Mouse (Mus musculus): ENCODE measurements around the gene Slc30a5. TPM values are rescaled to one million over a fixed set of nuclear protein-coding genes. Genes with fewer than 3 reads are reported as not detected.

The Slc30a5 gene
- polyA plus RNA-seq, 1 experiment from 2014 or later, result 37.0 TPM

- 82% methylated on average over 3 of the region's 3 CpGs for WGBS
These were observed 55.7 kb downstream of the Slc30a5 start for GRCm38 (mm10) chr13:100777491-100777890.

GRCm38 (mm10) chr13:100776710-100777109 lies 56.5 kb downstream of the Slc30a5 start:
- peak overlapping the region; percentile 97; the same call in 1 of the 2 replicates for H3K4me3 ChIP-seq
- H3K27me3 ChIP-seq (ENCODE audit: poor library complexity, severe bottlenecking), result no peaks in the 10 kb centered on the region
- peaks cover 74% of the 10 kb centered on the region for H3K36me3 ChIP-seq (replicated peaks)
- no peaks in the 10 kb centered on the region for H3K9me3 ChIP-seq
- WGBS, result 69% methylated on average over 6 of the region's 6 CpGs
- no peak overlapping the region for H3K27ac ChIP-seq
- peaks cover 23% of the 10 kb centered on the region for H3K4me1 ChIP-seq
- DNase-seq (ENCODE audit: extremely low spot score, low spot score), result no peak

More at GRCm38 (mm10) chr13:100777491-100777890, 55.7 kb downstream of the Slc30a5 start:
- no peak for DNase-seq (ENCODE audit: extremely low spot score, low spot score)
- H3K27me3 ChIP-seq (ENCODE audit: poor library complexity, severe bottlenecking), result no peaks in the 10 kb centered on the region
- H3K36me3 ChIP-seq (replicated peaks), result peaks cover 74% of the 10 kb centered on the region
- H3K4me3 ChIP-seq, result no peak overlapping the region
- H3K4me1 ChIP-seq, result peaks cover 26% of the 10 kb centered on the region
- no peaks in the 10 kb centered on the region for H3K9me3 ChIP-seq
- no peak overlapping the region for H3K27ac ChIP-seq

DNA sequence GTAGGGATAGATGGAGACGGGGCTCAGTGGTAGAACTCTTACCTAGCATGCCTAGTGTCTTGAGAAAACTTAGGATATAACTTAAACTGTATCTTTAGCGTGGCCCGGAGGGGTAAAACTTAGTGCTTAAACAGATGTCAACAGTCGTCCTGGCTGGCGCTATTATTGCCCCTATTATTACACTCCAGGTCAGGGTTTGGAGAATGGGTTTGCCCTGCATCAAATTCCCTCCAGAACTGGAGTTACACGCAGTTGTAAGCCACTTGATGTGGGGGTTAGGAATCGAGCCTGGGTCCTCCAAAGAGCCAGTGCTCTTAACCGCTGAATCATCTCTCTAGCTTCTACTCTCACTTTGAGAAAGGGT lies 57.2 kb downstream of the Slc30a5 start:
- Histone ChIP-seq H3K27me3 (ENCODE audit: poor library complexity, severe bottlenecking) (no peaks in the 10 kb centered on the region), H3K27ac (peak overlapping the region; percentile 92), H3K4me1 (peaks cover 23% of the 10 kb centered on the region), H3K9me3 (no peaks in the 10 kb centered on the region), H3K4me3 (peak overlapping the region; percentile 97), H3K36me3 (replicated peaks) (peaks cover 74% of the 10 kb centered on the region)
- WGBS, result 20% methylated on average over 8 of the region's 8 CpGs
- no peak for DNase-seq (ENCODE audit: extremely low spot score, low spot score)

GRCm38 (mm10) chr13:100775252-100776055 lies 57.8 kb downstream of the Slc30a5 start, which contains the start of gene Cenph:
Gene Cenph, minus strand, starts transcription at chr13:100775899.
- no peaks in the 10 kb centered on the region for H3K27me3 ChIP-seq (ENCODE audit: poor library complexity, severe bottlenecking)
- peaks cover 74% of the 10 kb centered on the region for H3K36me3 ChIP-seq (replicated peaks)
- DNase-seq (ENCODE audit: extremely low spot score, low spot score), result peak; percentile 89
- H3K4me3 ChIP-seq, result peak within 1 kb of the TSS; percentile 97
- H3K27ac ChIP-seq, result peak within 1 kb of the TSS; percentile 92
- peaks cover 23% of the 10 kb centered on the region for H3K4me1 ChIP-seq
- no peaks in the 10 kb centered on the region for H3K9me3 ChIP-seq
- under 1% methylated on average over 46 of the region's 46 CpGs for WGBS

DNA sequence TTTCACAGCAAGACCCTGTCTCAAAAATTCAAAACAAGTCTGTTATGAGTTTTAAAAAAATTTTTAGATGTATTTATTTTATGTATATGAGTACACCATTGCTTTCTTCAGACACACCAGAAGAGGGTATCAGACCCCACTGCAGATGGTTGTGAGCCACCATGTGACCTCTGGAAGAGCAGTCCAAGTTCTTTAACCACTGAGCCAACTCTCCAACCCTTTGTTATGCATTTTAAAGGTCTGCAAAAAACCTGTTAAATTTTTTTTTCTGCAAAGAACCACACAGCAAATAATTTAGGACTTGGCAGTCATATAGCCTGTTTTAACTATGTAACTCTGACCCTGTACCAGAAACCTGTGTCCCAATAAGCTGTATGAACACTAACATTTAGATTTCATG lies 58.5 kb downstream of the Slc30a5 start:
- no peak for DNase-seq (ENCODE audit: extremely low spot score, low spot score)
- Histone ChIP-seq H3K9me3 (no peaks in the 10 kb centered on the region), H3K27ac (peak overlapping the region; percentile 92), H3K4me1 (peaks cover 23% of the 10 kb centered on the region), H3K36me3 (replicated peaks) (peaks cover 74% of the 10 kb centered on the region), H3K27me3 (ENCODE audit: poor library complexity, severe bottlenecking) (no peaks in the 10 kb centered on the region), H3K4me3 (peak overlapping the region; percentile 97)

- H3K4me1 ChIP-seq, result peaks cover 2% of the 10 kb centered on the region; the same call in 1 of the 2 replicates
- no peaks in the 10 kb centered on the region for H3K27me3 ChIP-seq (ENCODE audit: poor library complexity, severe bottlenecking)
- no peak overlapping the region for H3K4me3 ChIP-seq
- no peak for DNase-seq (ENCODE audit: extremely low spot score, low spot score)
- WGBS, result 92% methylated on average over 2 of the region's 2 CpGs
- no peaks in the 10 kb centered on the region for H3K9me3 ChIP-seq
- no peak overlapping the region for H3K27ac ChIP-seq
- H3K36me3 ChIP-seq (replicated peaks), result peaks cover 24% of the 10 kb centered on the region
These were observed 77.9 kb downstream of the Slc30a5 start for GRCm38 (mm10) chr13:100755329-100755728.

- no peak overlapping the region for H3K4me3 ChIP-seq
- peaks cover 2% of the 10 kb centered on the region; the same call in 1 of the 2 replicates for H3K4me1 ChIP-seq
- peaks cover 12% of the 10 kb centered on the region for H3K36me3 ChIP-seq (replicated peaks)
- no peaks in the 10 kb centered on the region for H3K27me3 ChIP-seq (ENCODE audit: poor library complexity, severe bottlenecking)
- 73% methylated on average over 4 of the region's 4 CpGs for WGBS
- DNase-seq (ENCODE audit: extremely low spot score, low spot score), result no peak
- H3K27ac ChIP-seq, result no peak overlapping the region
- no peaks in the 10 kb centered on the region for H3K9me3 ChIP-seq
These were observed 79.0 kb downstream of the Slc30a5 start for GRCm38 (mm10) chr13:100754186-100754585.

GRCm38 (mm10) chr13:100753011-100753410 lies 80.2 kb downstream of the Slc30a5 start:
- Histone ChIP-seq H3K4me3 (no peak overlapping the region), H3K4me1 (peaks cover 2% of the 10 kb centered on the region; the same call in 1 of the 2 replicates), H3K36me3 (replicated peaks) (0 out of 2 replicates have a peak, but pooled peaks cover 4% of the 10 kb centered on the region), H3K27me3 (ENCODE audit: poor library complexity, severe bottlenecking) (no peaks in the 10 kb centered on the region), H3K27ac (no peak overlapping the region), H3K9me3 (no peaks in the 10 kb centered on the region)
- WGBS, result 89% methylated on average over 6 of the region's 6 CpGs
- DNase-seq (ENCODE audit: extremely low spot score, low spot score), result no peak

Other genes starting within 250 kb of the Slc30a5 start
- gene Marveld2, start 216.5 kb downstream of the Slc30a5 start, polyA plus RNA-seq (2016; fragmentation: Nextera tagmentation; extraction: Ambion mirVana), result 3.7 and 4.3 TPM in 2 replicates
- 382 and 391 TPM in 2 replicates for gene Ak6, start 182.4 kb downstream of the Slc30a5 start, polyA plus RNA-seq (2016; fragmentation: Nextera tagmentation; extraction: Ambion mirVana)
- 21.3 TPM in 2 replicates for gene Rad17, start 182.4 kb downstream of the Slc30a5 start, polyA plus RNA-seq (2016; fragmentation: Nextera tagmentation; extraction: Ambion mirVana)
- 15.1 and 18.8 TPM in 2 replicates for gene Taf9, start 181.8 kb downstream of the Slc30a5 start, polyA plus RNA-seq (2016; fragmentation: Nextera tagmentation; extraction: Ambion mirVana)
- 3.7 and 3.9 TPM in 2 replicates for gene Ccdc125, start 163.7 kb downstream of the Slc30a5 start, polyA plus RNA-seq (2016; fragmentation: Nextera tagmentation; extraction: Ambion mirVana)
- gene Cdk7, start 102.5 kb downstream of the Slc30a5 start, polyA plus RNA-seq (2016; fragmentation: Nextera tagmentation; extraction: Ambion mirVana), result 99.7 and 101 TPM in 2 replicates
- gene Mrps36, start 88.8 kb downstream of the Slc30a5 start, polyA plus RNA-seq (2016; fragmentation: Nextera tagmentation; extraction: Ambion mirVana), result 139 and 152 TPM in 2 replicates
- 73.4 and 74.5 TPM in 2 replicates for gene Cenph, start 57.5 kb downstream of the Slc30a5 start, polyA plus RNA-seq (2016; fragmentation: Nextera tagmentation; extraction: Ambion mirVana)
- gene Ccnb1, start 46.9 kb downstream of the Slc30a5 start, polyA plus RNA-seq (2016; fragmentation: Nextera tagmentation; extraction: Ambion mirVana), result 495 and 524 TPM in 2 replicates